Mouse (Mus musculus) kidney, postnatal 0 days (tissue): ENCODE measurements around the gene Mgrn1. TPM values are rescaled to one million over a fixed set of nuclear protein-coding genes. Genes with fewer than 3 reads are reported as not detected.
A peak's percentile ranks its signal among the peaks of the same experiment; 100 is the strongest.

Experiments used
- ATAC-seq: fragments of 200-750 bp; cut with Nextera tagmentation; replicated peaks from 2 replicates; pipeline ENCODE4 v1.8.0; 2017; ENCODE audit warnings: low read depth, moderate number of reproducible peaks, moderate TSS enrichment, moderate library complexity; ENCODE audit not compliant: low FRiP score
- DNase-seq: peaks from one replicate; pipeline ENCODE4 v3.0.0-alpha.2; 2016; ENCODE audit warnings: low spot score
- H3K27ac ChIP-seq: fragments of 300-500 bp; sonication (generic); 2 replicates; pipeline ENCODE4 v1.5.1; 2014; ENCODE audit warnings: mild to moderate bottlenecking
- H3K27me3 ChIP-seq: fragments of 300-500 bp; sonication (generic); 2 replicates; pipeline ENCODE4 v1.6.1; 2014; ENCODE audit warnings: low read length, mixed read lengths; ENCODE audit not compliant: insufficient read depth
- H3K36me3 ChIP-seq: fragments of 300-500 bp; sonication (generic); 2 replicates; pipeline ENCODE4 v1.6.1; 2014; ENCODE audit warnings: low read length, mixed read lengths; ENCODE audit not compliant: insufficient read depth
- H3K4me1 ChIP-seq: fragments of 300-500 bp; sonication (generic); replicated peaks from 2 replicates; pipeline ENCODE4 v1.6.1; 2014; ENCODE audit warnings: antibody characterized with exemption, low read length, mixed read lengths; ENCODE audit not compliant: insufficient read depth
- H3K4me2 ChIP-seq: fragments of 300-500 bp; sonication (generic); 2 replicates; pipeline ENCODE4 v1.6.1; 2014; ENCODE audit warnings: mild to moderate bottlenecking, low read length, moderate library complexity, mixed read lengths
- H3K4me3 ChIP-seq: fragments of 300-500 bp; sonication (generic); replicated peaks from 2 replicates; pipeline ENCODE4 v1.5.1; 2014; ENCODE audit warnings: low read depth, low read length
- H3K9ac ChIP-seq: fragments of 300-500 bp; sonication (generic); 2 replicates; pipeline ENCODE4 v1.6.1; 2014; ENCODE audit warnings: low read depth, low read length
- H3K9me3 ChIP-seq: fragments of 300-500 bp; sonication (generic); replicated peaks from 2 replicates; pipeline ENCODE4 v1.6.1; 2016; ENCODE audit warnings: low read length, inconsistent platforms, mixed read lengths
- CTCF ChIP-seq: IDR thresholded peaks from 2 replicates; pipeline ENCODE4 v1.5.1; 2016; ENCODE audit warnings: antibody characterized with exemption, low read depth, mild to moderate bottlenecking, moderate library complexity
- WGBS: fragments of 180-500 bp; shearing (Covaris S2); extraction: QIAGEN DNeasy Blood & Tissue Kit; methylation state at CpG from one replicate; pipeline ENCODE4 v1.1.7; 2014; 5-methylcytosine and 5-hydroxymethylcytosine counted together
- polyA plus RNA-seq: library from polyadenylated mRNA; unstranded; fragments of >200 nt; fragmentation: Nextera tagmentation; extraction: Ambion mirVana; gene quantifications from 2 replicates; pipeline ENCODE4 v1.2.1, GENCODE M21; 2015

Mgrn1 gene
- polyA plus RNA-seq, 1 experiment from 2014 or later: 85.9 TPM

- WGBS: 98% methylated on average over 2 of the region's 2 CpGs
- Histone ChIP-seq H3K36me3 (peaks cover 31% of the 10 kb centered on the region), H3K27me3 (no peaks in the 10 kb centered on the region), H3K4me1 (no peaks in the 10 kb centered on the region; the same call in 1 of the 2 replicates), H3K4me2 (no peak overlapping the region), H3K27ac (no peak overlapping the region), H3K9me3 (no peaks in the 10 kb centered on the region), H3K4me3 (no peak overlapping the region), H3K9ac (no peak overlapping the region)
- ATAC-seq (no peak), DNase-seq (no peak)
- TF ChIP-seq CTCF: peak; percentile 57; the same call in 1 of the 2 replicates
Measured at GRCm38 (mm10) chr16:4909745-4910144, 23.7 kb downstream of the Mgrn1 start.

- no peak overlapping the region for H3K4me2 ChIP-seq
- no peak overlapping the region for H3K9ac ChIP-seq
- 93% methylated on average over 8 of the region's 8 CpGs for WGBS
- H3K4me3 ChIP-seq: no peak overlapping the region
- no peaks in the 10 kb centered on the region for H3K9me3 ChIP-seq
- ATAC-seq: no peak
- no peak for DNase-seq
- H3K4me1 ChIP-seq: no peaks in the 10 kb centered on the region; the same call in 1 of the 2 replicates
- TF ChIP-seq CTCF: no peak
- no peaks in the 10 kb centered on the region for H3K27me3 ChIP-seq
- peaks cover 37% of the 10 kb centered on the region for H3K36me3 ChIP-seq
- no peak overlapping the region for H3K27ac ChIP-seq
Measured at GRCm38 (mm10) chr16:4910758-4911157, 24.7 kb downstream of the Mgrn1 start.

- TF ChIP-seq CTCF: no peak
- peak overlapping the region; percentile 88; the same call in 1 of the 2 replicates for H3K27ac ChIP-seq
- 81% methylated on average over 10 of the region's 10 CpGs for WGBS
- ATAC-seq (no peak), DNase-seq (no peak)
- no peaks in the 10 kb centered on the region for H3K9me3 ChIP-seq
- no peaks in the 10 kb centered on the region; the same call in 1 of the 2 replicates for H3K4me1 ChIP-seq
- H3K4me3 ChIP-seq: no peak overlapping the region
- H3K27me3 ChIP-seq: no peaks in the 10 kb centered on the region
- H3K4me2 ChIP-seq: no peak overlapping the region
- no peak overlapping the region for H3K9ac ChIP-seq
- H3K36me3 ChIP-seq: peaks cover 41% of the 10 kb centered on the region
Measured at GRCm38 (mm10) chr16:4912074-4912648, 26.1 kb downstream of the Mgrn1 start.

GRCm38 (mm10) chr16:4912907-4913782 is 27.1 kb downstream of the Mgrn1 start:
- H3K4me3 ChIP-seq: no peak overlapping the region
- peak overlapping the region; percentile 88 for H3K27ac ChIP-seq
- H3K27me3 ChIP-seq: no peaks in the 10 kb centered on the region
- peak; percentile 62 for ATAC-seq
- H3K36me3 ChIP-seq: peaks cover 38% of the 10 kb centered on the region
- H3K9me3 ChIP-seq: no peaks in the 10 kb centered on the region
- peak overlapping the region; percentile 30; the same call in 1 of the 2 replicates for H3K4me2 ChIP-seq
- peak; percentile 76 for DNase-seq
- H3K4me1 ChIP-seq: no peaks in the 10 kb centered on the region; the same call in 1 of the 2 replicates
- TF ChIP-seq CTCF: no peak; the same call in 1 of the 2 replicates
- WGBS: 46% methylated on average over 11 of the region's 11 CpGs
- H3K9ac ChIP-seq: no peak overlapping the region

GRCm38 (mm10) chr16:4913783-4914735 is 28.0 kb downstream of the Mgrn1 start:
- Histone ChIP-seq H3K27ac (peak overlapping the region; percentile 88), H3K4me3 (no peak overlapping the region), H3K36me3 (peaks cover 39% of the 10 kb centered on the region), H3K9me3 (no peaks in the 10 kb centered on the region), H3K4me1 (no peaks in the 10 kb centered on the region; the same call in 1 of the 2 replicates), H3K9ac (no peak overlapping the region), H3K27me3 (no peaks in the 10 kb centered on the region), H3K4me2 (peak overlapping the region; percentile 30; the same call in 1 of the 2 replicates)
- DNase-seq: peak; percentile 92
- WGBS: 29% methylated on average over 12 of the region's 12 CpGs
- ATAC-seq: peak; percentile 85
- TF ChIP-seq CTCF: peak; percentile 97

- Histone ChIP-seq H3K9ac (no peak overlapping the region), H3K27me3 (no peaks in the 10 kb centered on the region), H3K27ac (no peak overlapping the region), H3K4me3 (no peak overlapping the region), H3K4me2 (no peak overlapping the region), H3K4me1 (no peaks in the 10 kb centered on the region; the same call in 1 of the 2 replicates), H3K9me3 (no peaks in the 10 kb centered on the region), H3K36me3 (peaks cover 35% of the 10 kb centered on the region)
- DNase-seq: no peak
- TF ChIP-seq CTCF: no peak
- WGBS: 90% methylated on average over 3 of the region's 3 CpGs
- ATAC-seq: no peak
Measured at GRCm38 (mm10) chr16:4915931-4916330, 29.9 kb downstream of the Mgrn1 start.
